Mouse (Mus musculus): ENCODE measurements around the gene Tyr.

DNA sequence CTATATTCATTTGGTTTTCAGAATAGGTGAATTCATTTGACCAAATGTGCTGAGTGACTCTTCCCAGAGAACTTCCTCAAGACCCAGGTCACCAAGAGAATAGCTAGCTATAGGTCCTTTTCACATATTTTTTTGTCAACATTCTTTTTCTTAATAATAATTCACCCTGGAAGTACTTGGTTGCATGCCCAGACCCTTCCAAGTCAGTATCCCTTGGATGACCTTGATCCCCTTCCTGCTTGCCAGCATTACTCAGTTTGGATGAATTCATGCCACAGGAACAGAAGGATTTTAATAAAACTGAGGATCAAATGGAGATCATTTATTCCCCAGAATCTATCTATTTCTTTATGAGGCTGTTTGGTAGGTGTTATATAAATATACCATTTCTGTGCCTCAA, 45.7 kb upstream of the Tyr start:
- no peak for TF ChIP-seq CTCF (IDR thresholded peaks at IDR 0.05; ENCODE audit: low read depth, low read length)
- no peak for TF ChIP-seq POLR2A (IDR thresholded peaks at IDR 0.05; ENCODE audit: extremely low read depth, insufficient read depth, low read length)
